Mouse (Mus musculus) spleen, postnatal 4 days (tissue): ENCODE measurements around the gene Ankzf1.
A peak's percentile ranks its signal among the peaks of the same experiment; 100 is the strongest.

ENCODE experiments used
- DNase-seq, 2 experiments: peaks; one replicate each; pipeline ENCODE4 v3.0.0; 2022; ENCODE audit warnings: low spot score in 2 of 2

The Ankzf1 gene

DNA sequence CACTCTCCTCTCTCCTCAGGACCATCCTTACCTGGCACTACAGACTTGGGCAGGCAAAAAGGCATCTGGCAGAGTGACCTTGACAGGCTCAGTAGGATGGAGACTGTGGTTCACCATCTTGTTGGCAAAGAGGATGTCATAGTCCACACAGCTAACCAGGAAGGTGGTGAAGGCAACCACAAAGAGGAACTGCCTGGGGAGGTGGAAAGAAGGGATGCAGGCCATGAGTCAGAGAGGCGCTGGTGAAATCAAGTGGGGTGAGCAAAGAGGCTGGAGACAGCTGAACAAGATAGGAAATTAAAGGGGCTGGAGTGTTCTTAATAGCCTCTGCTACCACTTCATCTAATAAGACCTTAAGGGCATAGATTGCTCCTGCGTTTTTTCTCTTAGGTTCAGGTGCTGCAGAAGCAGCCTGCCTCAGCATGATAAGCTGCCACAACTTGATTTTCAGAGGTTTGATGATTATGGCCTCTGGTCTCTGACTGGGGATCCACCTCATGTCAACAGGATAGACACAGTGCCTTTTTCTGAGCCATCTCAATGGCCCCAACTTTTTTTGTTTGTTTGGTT lies 4.0 kb upstream of the Ankzf1 start:
- no peak for DNase-seq

DNA sequence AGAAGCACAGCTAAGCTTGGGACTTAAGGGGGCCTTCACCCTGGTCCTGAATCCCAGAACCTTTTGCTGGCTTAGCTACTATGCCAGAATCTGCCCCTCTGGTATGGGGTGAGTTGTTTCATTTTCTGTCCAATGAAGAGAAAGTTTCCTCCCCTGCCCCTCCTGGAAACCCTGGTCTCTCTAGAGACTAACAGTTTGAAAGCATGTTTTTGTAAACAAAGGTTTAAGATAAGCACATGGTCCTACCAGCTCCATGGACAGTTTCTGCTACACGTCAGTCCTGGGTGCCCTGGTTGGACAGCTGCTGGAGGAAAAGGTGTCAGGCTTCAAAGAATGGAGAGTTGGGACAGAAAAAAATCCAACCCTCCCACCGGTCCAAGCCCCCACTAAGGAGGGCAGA lies 1.4 kb upstream of the Ankzf1 start:
- peak in 1 of 2 experiments; percentile 65 for DNase-seq

DNA sequence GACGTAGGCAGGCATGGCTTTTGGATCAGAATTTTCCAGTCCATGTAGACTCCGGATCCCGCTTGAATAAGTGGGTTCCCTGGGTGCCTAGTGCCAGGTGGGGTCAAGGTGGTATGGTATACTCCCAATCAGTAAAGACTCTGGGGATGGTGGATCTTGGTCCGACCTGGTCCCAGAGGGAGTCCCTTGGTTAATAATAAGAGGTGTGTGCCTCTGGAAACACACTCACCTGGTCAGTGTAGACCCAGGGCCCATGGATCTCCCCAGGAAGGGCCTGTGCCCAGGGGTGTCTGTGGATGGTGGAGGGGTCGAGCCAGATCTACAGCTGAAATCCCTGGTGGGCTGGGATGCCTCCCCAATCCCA lies 711 bp upstream of the Ankzf1 start:
- no peak for DNase-seq

DNA sequence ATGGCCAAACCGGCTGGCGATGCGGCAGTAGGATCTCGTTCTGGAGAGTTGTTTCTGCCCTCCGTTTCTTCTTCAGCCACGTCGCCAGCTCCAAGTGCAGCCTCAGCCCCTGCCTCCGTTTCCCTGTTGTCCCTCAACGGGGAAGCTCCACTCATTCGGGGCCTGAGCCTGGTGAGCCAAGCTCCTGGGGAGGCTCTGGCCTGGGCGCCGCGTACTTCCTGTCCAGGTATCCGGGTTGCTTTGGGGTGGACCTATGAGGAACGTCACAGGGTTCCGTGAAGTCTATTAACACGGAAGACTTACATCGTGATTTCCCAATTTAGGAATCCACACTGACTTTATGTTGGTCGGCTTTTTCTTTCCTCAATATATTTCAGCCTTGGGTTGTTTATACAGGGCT lies 501 bp downstream of the Ankzf1 start:
- peak; percentile 45 to 73 for DNase-seq

DNA sequence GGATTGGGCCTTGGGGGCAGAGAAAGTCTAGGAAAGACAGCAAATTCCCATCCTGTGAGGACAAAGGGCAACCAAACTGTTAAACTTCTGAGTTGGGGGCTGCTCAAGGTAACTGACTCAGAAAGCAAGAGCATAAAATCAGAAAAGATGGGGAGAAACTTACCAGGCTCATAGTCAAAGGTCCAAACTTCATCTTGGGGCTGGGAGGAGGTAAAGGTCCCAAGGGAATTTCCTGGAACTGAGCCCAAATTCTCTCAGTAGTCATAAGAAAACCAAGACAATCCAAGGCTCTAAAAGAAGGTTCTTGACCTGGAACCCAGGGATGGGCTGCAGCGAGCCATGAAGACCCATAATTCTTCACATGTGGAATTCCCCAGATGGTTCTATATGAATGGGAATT lies 9.3 kb downstream of the Ankzf1 start:
- no peak for DNase-seq

DNA sequence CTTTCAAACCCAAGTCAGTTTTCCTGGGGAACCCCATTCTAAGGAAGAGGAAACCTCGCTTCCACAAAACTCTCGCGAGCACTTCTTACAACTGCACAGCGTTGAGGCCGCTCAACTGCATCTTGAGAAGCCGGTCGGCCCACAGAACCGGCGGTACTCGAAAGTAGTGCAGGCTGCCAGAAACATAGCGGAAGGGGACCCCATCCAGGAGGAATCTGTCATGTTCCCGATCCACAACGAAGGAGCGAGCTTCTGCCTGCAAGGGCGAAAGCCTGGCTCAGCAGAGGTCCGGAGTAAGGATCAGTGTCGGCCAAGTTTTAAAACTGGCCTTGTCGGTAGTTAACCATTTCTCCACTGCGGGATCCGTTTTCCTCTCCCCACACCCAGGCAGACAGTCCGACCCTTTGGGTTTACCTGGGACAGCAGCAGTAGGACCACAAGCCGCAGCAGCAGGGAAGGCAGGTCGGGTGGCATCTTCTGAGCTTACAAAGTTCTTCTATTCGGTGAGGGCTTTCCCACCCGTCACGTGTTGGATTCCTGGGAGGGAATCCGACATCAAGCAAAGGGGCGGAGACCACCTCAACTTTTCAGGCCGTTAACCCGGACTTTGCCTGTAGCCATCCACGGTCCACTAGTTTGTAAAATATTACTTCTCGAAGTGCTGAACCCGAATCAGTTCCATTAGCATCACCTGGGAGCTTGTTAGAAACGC lies 17.2 kb downstream of the Ankzf1 start:
- DNase-seq: peak; percentile 51 to 77

DNA sequence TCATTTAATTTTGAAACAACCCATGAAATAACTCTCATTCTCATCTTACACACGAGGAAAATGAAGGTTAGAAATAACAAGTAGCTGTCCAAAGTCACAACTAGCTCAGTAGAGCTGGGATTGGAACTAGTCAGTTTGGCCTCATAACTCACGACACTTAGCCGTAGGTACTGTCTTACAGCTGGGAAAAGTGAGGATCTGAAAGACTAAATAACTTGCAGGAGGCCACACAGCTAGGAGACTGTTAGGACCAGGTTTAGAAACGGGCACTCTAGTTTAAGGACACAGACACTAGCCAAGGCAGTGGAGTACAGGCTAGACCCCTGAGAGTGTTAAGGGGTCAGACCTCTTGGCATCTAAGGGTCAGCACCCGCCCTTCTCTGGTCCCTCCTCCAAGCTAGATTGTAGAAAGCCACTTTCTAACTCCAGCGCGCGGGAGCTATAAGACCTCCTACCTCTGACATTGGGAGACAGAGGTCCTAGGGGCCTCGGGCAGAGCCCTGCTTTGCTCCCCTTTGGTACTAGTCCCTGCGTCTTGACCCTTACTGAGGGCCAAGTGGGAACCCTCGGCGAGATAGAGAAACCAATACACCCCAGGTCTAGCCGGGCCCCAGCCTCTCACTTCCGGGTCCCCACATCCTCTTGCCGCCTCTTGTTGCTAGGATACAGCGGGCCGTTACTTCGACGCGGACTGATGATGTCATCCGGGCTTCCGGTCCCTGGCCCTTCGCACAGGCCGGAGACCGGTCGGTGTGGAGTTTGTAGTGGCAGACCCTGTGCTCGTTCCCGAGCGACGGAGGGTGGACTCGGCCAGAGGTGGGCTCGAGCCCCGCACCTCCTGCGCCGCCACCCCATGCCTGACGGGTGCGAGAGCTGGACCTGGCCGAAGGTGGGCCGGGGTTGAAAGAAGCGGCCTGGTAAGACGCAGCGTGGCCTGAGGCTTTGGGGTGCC lies 18.5 kb downstream of the Ankzf1 start, which contains the start of the genes Glb1l and Stk16:
TSS of gene Glb1l (minus strand) at position 678 of the 952 bp plus-strand sequence.
TSS of gene Stk16 (plus strand) at position 703 of the 952 bp plus-strand sequence.
- peak; percentile 94 to 97 for DNase-seq

DNA sequence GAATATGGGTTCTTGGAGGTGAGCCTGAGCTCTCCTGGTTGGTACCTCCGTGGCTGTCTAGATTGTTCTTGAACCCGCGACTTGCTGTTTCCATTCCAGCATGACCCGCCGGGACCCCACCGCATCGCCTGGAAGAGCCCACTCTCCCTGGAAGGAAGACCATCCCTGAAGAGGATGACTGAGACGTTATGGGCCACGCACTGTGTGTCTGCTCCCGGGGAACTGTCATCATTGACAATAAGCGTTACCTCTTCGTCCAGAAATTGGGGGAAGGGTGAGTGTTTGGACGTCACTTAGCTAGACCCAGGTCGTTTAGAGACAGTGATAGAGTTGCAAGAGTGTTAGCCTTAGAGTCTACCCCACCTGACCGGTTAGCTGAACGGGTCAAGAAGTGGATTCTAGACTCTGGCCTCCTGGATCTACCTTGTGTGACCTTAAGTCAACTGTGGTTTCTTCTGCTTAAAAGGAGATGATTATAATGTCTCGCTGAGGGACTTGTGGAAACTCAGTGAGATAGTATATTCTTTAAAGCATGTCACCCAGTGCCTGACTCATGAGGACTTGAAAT lies 19.3 kb downstream of the Ankzf1 start:
- no peak for DNase-seq

DNA sequence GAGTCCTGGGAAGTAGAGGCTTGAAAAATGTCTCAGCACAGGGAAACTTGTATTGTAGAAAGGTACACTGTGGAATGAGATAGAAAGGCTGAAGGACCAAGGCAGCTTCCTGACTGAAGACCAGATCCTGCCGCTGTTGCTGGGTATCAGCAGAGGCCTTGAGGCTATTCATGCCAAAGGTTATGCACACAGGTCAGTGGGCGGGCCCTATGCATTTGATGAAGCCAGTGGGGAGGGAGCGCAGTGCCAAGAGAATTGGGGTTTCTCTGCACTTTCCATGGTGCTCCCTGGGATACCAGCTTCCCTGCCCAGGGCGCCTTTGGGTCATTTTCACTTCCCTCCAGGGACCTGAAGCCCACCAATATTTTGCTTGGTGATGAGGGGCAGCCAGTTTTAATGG lies 20.6 kb downstream of the Ankzf1 start:
- DNase-seq: no peak

DNA sequence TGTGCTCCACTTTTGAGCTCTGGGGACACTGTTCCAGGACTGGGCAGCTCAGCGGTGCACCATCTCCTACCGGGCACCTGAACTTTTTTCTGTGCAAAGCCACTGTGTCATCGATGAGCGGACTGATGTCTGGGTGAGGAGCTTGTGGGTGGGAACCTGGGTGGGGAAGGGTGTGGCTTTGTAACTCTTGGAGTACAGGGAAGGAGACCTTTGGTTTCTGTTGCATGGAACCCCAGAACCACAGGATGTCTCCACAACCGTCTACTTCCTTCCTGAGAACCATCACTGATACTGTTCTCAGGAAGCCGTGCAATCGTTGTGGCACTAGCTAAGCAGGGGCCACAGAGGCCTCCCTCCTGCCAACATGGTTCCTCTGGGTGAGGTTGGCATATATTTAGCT lies 21.1 kb downstream of the Ankzf1 start:
- DNase-seq: peak; percentile 49 to 74

DNA sequence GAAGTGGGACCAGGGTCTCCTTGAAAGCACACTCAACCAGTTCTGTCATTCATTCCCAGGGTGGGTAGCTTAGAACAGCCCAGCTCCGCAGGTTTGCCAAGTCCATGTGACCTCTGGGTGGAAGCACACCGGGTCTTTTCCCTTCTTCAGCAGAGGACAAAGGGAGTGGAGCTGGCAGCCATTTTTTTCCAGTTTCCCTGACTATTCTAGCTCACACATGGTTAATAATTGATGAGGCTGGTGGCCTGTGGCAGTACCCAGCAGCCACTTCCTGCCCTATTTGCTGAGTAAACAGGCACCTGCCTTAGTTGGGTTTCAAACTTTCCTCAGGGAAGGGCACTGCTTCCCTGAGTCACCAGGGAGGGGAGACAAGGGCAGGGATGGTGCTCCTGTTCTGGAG lies 22.5 kb downstream of the Ankzf1 start:
- peak in 1 of 2 experiments; percentile 59 for DNase-seq

DNA sequence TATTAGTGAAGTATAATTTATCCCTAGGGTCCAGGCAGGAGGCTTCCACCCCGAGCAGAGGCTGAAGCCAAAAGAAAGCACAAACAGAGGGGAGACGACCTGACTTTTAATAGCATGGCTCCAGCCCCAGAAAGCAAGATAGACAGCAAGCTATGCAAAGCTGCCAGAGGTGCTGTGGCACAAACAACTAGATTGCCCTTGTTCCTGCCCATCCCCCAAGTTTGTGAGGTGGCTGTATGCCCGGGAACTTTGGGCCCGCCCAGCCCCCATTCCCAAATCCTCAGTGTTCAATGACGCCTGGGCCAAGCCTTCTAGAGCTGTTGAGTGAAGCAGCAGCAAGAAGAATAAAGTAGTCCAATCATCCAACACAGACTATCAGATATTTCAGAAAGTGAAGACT lies 22.9 kb downstream of the Ankzf1 start:
- peak in 1 of 2 experiments; percentile 67 for DNase-seq

DNA sequence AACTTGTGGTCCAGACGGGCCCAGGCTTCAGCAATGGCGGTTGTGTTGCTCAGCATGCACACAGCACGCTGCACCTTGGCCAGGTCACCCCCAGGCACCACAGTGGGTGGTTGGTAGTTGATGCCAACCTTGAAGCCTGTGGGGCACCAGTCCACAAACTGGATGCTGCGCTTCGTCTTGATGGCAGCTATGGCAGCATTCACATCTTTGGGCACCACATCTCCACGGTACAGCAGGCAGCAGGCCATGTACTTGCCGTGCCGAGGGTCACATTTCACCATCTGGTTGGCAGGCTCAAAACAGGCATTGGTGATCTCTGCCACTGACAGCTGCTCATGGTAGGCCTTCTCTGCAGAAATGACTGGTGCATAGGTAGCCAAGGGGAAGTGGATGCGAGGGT lies 23.8 kb downstream of the Ankzf1 start:
- DNase-seq: peak in 1 of 2 experiments; percentile 65

DNA sequence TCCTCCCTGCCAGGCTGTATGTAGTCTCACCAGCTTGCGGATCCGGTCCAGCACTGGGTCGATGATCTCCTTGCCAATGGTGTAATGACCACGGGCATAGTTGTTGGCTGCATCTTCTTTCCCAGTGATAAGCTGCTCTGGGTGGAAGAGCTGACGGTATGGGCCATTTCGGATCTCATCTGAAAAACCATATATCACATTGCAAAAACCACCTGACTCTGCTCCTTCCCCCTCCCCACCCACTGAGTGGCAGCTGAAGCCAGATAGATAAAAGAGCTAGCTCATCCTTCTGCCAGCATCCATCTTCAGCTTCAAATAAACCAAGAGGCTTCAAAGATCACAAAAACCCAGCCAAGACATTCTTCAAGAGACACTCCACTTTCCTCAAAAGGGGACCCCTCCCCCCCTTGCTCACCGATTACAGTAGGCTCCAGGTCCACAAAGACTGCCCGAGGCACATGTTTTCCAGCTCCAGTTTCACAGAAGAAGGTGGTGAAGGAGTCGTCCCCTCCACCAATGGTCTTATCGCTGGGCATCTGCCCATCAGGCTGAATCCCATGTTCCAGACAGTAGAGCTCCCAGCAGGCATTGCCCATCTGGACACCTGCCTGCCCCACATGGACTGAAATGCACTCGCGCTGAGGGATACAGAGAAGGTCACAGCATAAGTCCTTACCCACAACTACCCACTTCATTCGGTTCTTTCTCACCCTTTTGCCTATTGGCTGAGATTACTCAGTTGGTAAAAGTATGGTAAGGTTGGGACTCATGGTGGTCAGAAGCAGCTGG lies 25.0 kb downstream of the Ankzf1 start:
- DNase-seq: peak; percentile 66 to 71

DNA sequence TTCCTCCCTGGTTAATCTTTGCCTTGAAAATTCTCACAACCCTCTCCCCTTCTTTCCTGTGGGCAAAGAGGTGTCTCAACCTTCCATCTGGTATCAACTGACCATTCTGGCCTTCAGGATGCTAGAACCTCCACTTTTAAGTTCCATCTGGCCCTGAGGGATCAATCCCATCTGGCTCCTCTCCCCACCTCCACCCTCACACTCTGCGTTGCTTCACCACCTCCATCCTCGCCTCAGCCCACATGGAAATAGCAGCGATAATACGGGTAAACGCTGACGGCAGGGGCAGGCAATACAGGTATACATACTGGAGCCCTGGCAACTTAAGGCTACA lies 25.9 kb downstream of the Ankzf1 start:
- no peak for DNase-seq

DNA sequence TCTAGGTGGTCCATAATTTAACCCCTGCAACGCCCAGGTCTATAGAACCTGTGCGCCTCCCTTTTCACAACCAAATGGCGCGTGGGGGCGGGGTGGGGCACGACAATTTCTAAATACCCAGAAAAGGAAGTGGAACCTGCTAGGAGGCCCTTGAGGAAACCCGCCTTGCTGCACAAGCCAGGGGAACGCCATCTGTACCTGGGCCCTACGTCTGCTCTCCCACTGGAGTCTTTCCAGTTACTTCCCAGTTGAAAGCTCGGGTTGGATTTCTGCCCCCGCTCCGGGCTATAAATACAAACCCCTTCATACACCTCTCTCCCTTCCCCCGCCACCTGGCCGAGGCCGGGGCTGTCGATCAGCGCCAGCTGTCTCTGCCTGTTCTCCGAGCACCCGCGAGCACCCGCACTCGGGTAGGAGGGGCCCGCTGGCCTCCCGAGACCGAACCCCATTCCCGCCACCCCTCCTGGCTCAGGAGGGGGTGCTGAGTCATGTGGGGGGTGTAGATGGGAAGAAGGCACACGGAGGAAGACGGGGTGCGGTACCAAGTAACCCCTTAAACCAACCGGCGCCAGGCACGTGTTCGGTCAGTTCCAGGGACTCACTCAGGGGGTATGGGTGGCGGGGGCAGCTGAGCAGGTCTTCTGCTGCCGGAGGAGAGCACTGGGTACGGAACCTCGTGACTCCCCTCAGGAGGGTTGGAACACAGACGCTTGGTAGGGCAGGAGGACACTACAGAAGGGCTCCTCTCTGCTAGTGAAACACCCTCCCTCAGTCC lies 26.5 kb downstream of the Ankzf1 start:
- DNase-seq: peak; percentile 72 to 87

DNA sequence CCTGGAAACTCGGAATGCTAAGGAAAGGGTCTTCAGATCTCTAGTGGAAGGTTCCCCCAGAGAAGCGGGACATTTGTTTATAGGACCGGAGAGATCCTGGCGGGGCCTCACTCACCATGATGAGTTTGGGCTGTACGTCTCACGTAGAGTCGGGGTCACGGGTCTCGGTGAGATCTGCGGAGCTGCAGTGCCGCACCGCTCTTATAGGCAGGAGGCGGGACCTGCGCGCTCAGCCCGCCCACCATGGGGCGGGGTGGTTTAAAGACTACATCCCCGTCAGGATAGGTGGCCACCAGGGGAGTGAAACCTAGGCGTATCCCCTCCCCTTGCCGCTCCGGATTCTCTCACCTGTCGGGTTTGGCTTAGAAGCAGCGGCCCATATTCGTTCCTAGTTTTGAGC lies 27.1 kb downstream of the Ankzf1 start:
- peak; percentile 98 to 99 for DNase-seq

DNA sequence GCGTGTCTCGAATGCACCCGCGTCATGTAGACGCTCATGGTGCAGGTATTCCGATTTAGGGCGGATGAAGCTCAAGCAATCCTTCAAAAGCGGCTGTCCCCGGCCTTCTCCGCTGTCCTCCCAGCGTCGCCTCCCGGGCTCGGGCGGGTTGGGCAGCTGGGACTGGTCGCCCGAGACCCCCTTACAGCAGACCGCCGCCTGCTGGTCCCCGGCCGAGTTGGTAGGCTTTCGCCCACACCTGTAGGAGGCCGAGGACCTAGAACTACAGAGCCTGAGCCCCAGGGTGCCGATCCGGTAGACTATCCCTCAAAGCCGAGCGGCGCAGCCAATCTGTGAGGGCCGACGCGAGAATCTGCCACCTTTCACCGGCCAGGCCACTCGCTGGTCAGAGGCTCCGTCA lies 27.6 kb downstream of the Ankzf1 start, which contains the start of gene Tuba4a:
TSS of gene Tuba4a (minus strand) at position 335 of the 400 bp plus-strand sequence.
- peak; percentile 60 to 77 for DNase-seq

DNA sequence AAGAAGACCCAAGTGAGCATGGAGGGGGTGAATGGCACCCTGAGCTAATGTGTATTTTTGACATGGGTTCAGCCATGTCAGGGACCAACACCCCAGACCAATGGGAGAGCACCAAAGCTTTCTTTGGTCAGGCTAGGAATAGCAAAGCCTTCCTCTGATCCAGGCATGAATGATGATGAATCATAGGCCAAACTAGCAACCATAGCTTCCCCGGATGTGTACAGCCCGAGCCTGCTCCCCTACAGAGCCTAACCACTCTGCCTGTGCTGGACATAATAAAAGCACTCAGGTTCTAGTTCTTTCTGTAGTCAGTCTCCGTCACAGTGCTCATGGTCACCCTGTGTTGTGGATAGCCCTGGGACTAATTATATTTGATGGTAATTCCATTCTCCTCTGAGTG lies 29.6 kb downstream of the Ankzf1 start:
- peak in 1 of 2 experiments; percentile 49 for DNase-seq

DNA sequence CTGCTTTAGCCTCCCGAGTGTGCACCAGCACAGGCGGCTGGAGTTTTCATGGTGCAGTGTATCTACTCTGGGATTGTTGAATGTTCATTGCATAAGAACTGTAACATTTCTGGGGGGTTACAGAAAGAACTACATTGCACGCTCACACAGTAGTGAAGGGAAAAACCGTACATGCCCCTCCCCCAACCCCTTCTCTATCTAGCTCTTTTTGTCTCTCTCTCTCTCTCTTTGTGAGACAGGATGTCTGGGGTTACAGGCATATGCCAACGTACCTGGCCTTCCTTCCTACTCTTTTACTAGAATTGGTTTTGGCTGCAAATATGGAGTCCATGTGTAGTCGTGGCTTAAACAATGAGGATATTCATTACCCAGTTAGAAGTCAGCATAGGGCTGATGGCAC lies 31.0 kb downstream of the Ankzf1 start:
- peak in 1 of 2 experiments; percentile 44 for DNase-seq
